Mouse (Mus musculus) myocyte (in vitro differentiated cells): ENCODE data around the gene Mpzl2. TPM values are rescaled to one million over a fixed set of nuclear protein-coding genes. Genes with fewer than 3 reads are reported as not detected.

Source experiments
- H3K27me3 ChIP-seq: one replicate; pipeline ENCODE4 v1.6.1; 2011; ENCODE audit not compliant: control insufficient read depth, insufficient read depth, insufficient read length
- H3K36me3 ChIP-seq: one replicate; pipeline ENCODE4 v1.6.1; 2011; ENCODE audit not compliant: control insufficient read depth, insufficient read depth
- H3K4me2 ChIP-seq: one replicate; pipeline ENCODE4 v1.6.1; 2011; ENCODE audit warnings: low read depth, control low read depth
- H3K4me3 ChIP-seq: one replicate; pipeline ENCODE4 v1.5.1; 2011; ENCODE audit warnings: mild to moderate bottlenecking, control low read depth, moderate library complexity
- H3K79me2 ChIP-seq: one replicate; pipeline ENCODE4 v1.6.1; 2011; ENCODE audit not compliant: control insufficient read depth, insufficient read depth
- H3ac ChIP-seq: one replicate; pipeline ENCODE4 v1.6.1; 2011; ENCODE audit not compliant: control insufficient read depth, insufficient read length
- CEBPB ChIP-seq: IDR thresholded peaks from 2 replicates; pipeline ENCODE4 v1.6.1; 2011; ENCODE audit warnings: mild to moderate bottlenecking, moderate library complexity; ENCODE audit not compliant: poor library complexity, insufficient read depth, severe bottlenecking
- E2F4 ChIP-seq: IDR thresholded peaks from one replicate; pipeline ENCODE4 v1.6.1; 2011; ENCODE audit warnings: mild to moderate bottlenecking, control low read depth, moderate library complexity; ENCODE audit not compliant: insufficient read depth
- MAX ChIP-seq: IDR thresholded peaks from one replicate; pipeline ENCODE4 v1.6.1; 2011; ENCODE audit warnings: low read depth, mild to moderate bottlenecking, control low read depth
- MYOD1 ChIP-seq, 3 experiments: IDR thresholded peaks; one replicate each; pipeline ENCODE4 v1.6.1; 2011; ENCODE audit warnings: control low read depth in 2 of 3, low read depth in 2 of 3, mild to moderate bottlenecking in 2 of 3, moderate library complexity in 1 of 3; ENCODE audit not compliant: insufficient read length in 2 of 3, control insufficient read depth in 1 of 3
- MYOG ChIP-seq, 3 experiments: IDR thresholded peaks; one replicate each; pipeline ENCODE4 v1.6.1; 2011; ENCODE audit warnings: control low read depth in 2 of 3, low read depth in 2 of 3, mild to moderate bottlenecking in 2 of 3; ENCODE audit not compliant: insufficient read length in 2 of 3, control insufficient read depth in 1 of 3, insufficient read depth in 1 of 3
- POLR2A ChIP-seq: IDR thresholded peaks from one replicate; pipeline ENCODE4 v1.6.1; 2011; ENCODE audit warnings: low read depth, mild to moderate bottlenecking, control low read depth, moderate library complexity; ENCODE audit not compliant: insufficient read length
- POLR2AphosphoS2 ChIP-seq: IDR thresholded peaks from one replicate; pipeline ENCODE4 v1.6.1; 2011; ENCODE audit warnings: low read depth, control low read depth; ENCODE audit not compliant: insufficient read length
- REST ChIP-seq: IDR thresholded peaks from one replicate; pipeline ENCODE4 v1.6.1; 2011; ENCODE audit warnings: mild to moderate bottlenecking, control low read depth, moderate library complexity; ENCODE audit not compliant: insufficient read depth, insufficient read length
- SRF ChIP-seq: IDR thresholded peaks from one replicate; pipeline ENCODE4 v1.6.1; 2011; ENCODE audit warnings: low read depth; ENCODE audit not compliant: control insufficient read depth, insufficient read length
- TCF12 ChIP-seq: IDR thresholded peaks from one replicate; pipeline ENCODE4 v1.6.1; 2011; ENCODE audit warnings: mild to moderate bottlenecking, control low read depth; ENCODE audit not compliant: poor library complexity, insufficient read depth, severe bottlenecking
- TCF3 ChIP-seq: IDR thresholded peaks from one replicate; pipeline ENCODE4 v1.6.1; 2011; ENCODE audit warnings: low read depth, control low read depth; ENCODE audit not compliant: insufficient read length
- USF1 ChIP-seq: IDR thresholded peaks from one replicate; pipeline ENCODE4 v1.6.1; 2011; ENCODE audit warnings: low read depth, mild to moderate bottlenecking, control low read depth, moderate library complexity
- polyA plus RNA-seq: library from polyadenylated mRNA; unstranded; fragments of >200 nt; fragmentation: generic; extraction: Trizol; gene quantifications from one replicate; pipeline ENCODE4 v1.2.1, GENCODE M21; 2012; ENCODE audit warnings: missing spikeins

The Mpzl2 gene
- not detected for polyA plus RNA-seq

DNA sequence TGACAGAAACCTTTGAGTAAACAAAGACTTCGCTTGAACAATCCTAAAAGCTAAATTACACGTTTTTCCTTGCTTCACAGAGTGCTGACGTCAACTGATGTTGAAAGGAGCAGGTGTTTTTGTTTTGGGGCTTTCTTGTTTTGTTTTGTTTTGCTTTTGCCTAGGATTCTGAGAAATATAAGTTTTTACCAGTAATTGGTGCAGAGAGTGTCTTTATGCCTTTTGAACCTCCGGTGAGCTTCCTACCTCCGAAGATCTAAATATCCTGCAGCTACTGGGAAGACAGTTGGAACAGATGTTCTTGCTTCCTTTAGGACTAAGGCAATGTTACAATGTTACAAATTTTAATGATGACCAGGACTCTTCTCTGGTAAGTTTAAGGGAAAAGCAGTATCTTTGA is at the start of gene Mpzl2:
Mpzl2 (plus strand) TSS at position 301 of the 400 bp plus-strand sequence.
- TF ChIP-seq POLR2AphosphoS2 (no peak), MYOG (IDR thresholded peaks at IDR 0.05; ENCODE audit: control insufficient read depth in 1 of 3, insufficient read depth in 1 of 3, insufficient read length in 2 of 3, low read depth in 2 of 3) (no peak), MAX (no peak), TCF12 (no peak), MYOD1 (IDR thresholded peaks at IDR 0.05; ENCODE audit: control insufficient read depth in 1 of 3, insufficient read length in 2 of 3, low read depth in 2 of 3) (no peak), CEBPB (no peak), POLR2A (no peak), USF1 (no peak)
- Histone ChIP-seq H3K27me3 (peaks cover 65% of the 10 kb centered on the region), H3K36me3 (no peaks in the 10 kb centered on the region), H3K79me2 (no peaks in the 10 kb centered on the region), H3K4me3 (no peak within 1 kb of the TSS), H3K4me2 (no peak within 1 kb of the TSS), H3ac (no peak within 1 kb of the TSS)

GRCm38 (mm10) chr9:44991821-44992220 is 47.8 kb upstream of the Mpzl2 start:
- Histone ChIP-seq H3K4me3 (no peak overlapping the region), H3K36me3 (no peaks in the 10 kb centered on the region), H3K4me2 (no peak overlapping the region), H3K27me3 (no peaks in the 10 kb centered on the region), H3ac (no peak overlapping the region), H3K79me2 (no peaks in the 10 kb centered on the region)
- no peak for TF ChIP-seq TCF3
- no peak for TF ChIP-seq USF1
- no peak for TF ChIP-seq POLR2A
- no peak for TF ChIP-seq TCF12
- no peak for TF ChIP-seq MAX
- TF ChIP-seq MYOD1 (IDR thresholded peaks at IDR 0.05; ENCODE audit: control insufficient read depth in 1 of 3, insufficient read length in 2 of 3, low read depth in 2 of 3), result no peak

DNA sequence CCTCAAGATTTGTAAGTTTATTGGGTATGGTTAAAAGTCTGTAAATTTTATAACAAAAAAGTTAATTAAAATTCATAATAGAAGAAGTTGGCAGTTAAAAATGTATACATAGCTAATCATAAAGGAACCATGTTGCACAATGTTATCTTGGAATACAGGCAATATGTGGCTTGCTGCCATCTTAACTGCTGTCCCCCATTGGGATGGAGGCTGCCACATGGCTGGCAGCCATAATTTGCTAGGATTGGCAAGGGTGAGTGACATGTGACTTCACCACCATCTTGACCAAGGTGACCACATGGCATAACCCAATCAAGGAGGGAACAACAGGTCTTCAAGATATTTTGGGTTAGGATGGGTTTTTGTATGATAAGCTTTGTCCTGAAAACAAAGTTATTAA is 47.3 kb upstream of the Mpzl2 start:
- Histone ChIP-seq H3K27me3 (no peaks in the 10 kb centered on the region), H3ac (no peak overlapping the region), H3K4me3 (no peak overlapping the region), H3K79me2 (no peaks in the 10 kb centered on the region), H3K4me2 (no peak overlapping the region), H3K36me3 (no peaks in the 10 kb centered on the region)
- TF ChIP-seq MYOD1 (IDR thresholded peaks at IDR 0.05; ENCODE audit: control insufficient read depth in 1 of 3, insufficient read length in 2 of 3, low read depth in 2 of 3) (no peak), MAX (no peak), USF1 (no peak), MYOG (IDR thresholded peaks at IDR 0.05; ENCODE audit: control insufficient read depth in 1 of 3, insufficient read depth in 1 of 3, insufficient read length in 2 of 3, low read depth in 2 of 3) (no peak), CEBPB (no peak), REST (no peak), POLR2A (no peak), TCF3 (no peak), POLR2AphosphoS2 (no peak), E2F4 (no peak), SRF (no peak), TCF12 (no peak)

GRCm38 (mm10) chr9:44993268-44993667 is 46.3 kb upstream of the Mpzl2 start:
- no peaks in the 10 kb centered on the region for H3K27me3 ChIP-seq
- H3K4me3 ChIP-seq, result no peak overlapping the region
- H3K36me3 ChIP-seq, result no peaks in the 10 kb centered on the region
- H3K79me2 ChIP-seq, result no peaks in the 10 kb centered on the region
- H3ac ChIP-seq, result no peak overlapping the region
- TF ChIP-seq E2F4 (no peak), USF1 (no peak), MAX (no peak), MYOG (IDR thresholded peaks at IDR 0.05; ENCODE audit: control insufficient read depth in 1 of 3, insufficient read depth in 1 of 3, insufficient read length in 2 of 3, low read depth in 2 of 3) (no peak), SRF (no peak), POLR2A (no peak), TCF3 (no peak), REST (no peak), MYOD1 (IDR thresholded peaks at IDR 0.05; ENCODE audit: control insufficient read depth in 1 of 3, insufficient read length in 2 of 3, low read depth in 2 of 3) (no peak), CEBPB (no peak), POLR2AphosphoS2 (no peak), TCF12 (no peak)
- no peak overlapping the region for H3K4me2 ChIP-seq

DNA sequence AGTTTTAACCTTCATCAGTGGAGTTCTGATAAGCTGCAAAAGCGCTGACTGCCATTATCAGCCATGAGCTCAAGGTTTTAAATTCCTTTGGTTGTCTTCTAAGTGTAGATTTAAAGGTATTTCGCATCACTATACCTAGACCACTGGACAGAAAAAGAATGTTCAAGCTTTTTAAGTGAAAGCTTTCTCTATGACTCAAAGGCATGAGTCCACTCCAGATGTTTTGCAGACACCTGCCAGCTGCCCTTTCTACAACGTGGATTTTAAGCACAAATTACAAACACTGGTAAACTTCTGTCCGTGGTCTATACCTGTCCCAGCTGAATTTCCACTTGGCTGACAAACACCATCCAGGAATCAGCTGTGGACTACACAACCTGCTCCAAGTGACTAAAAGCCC is 44.6 kb upstream of the Mpzl2 start:
- no peak for TF ChIP-seq TCF12
- no peak for TF ChIP-seq MYOG (IDR thresholded peaks at IDR 0.05; ENCODE audit: control insufficient read depth in 1 of 3, insufficient read depth in 1 of 3, insufficient read length in 2 of 3, low read depth in 2 of 3)
- TF ChIP-seq CEBPB, result no peak
- TF ChIP-seq SRF, result no peak
- TF ChIP-seq MAX, result no peak
- TF ChIP-seq E2F4, result no peak
- TF ChIP-seq REST, result no peak
- no peak for TF ChIP-seq POLR2A
- TF ChIP-seq MYOD1 (IDR thresholded peaks at IDR 0.05; ENCODE audit: control insufficient read depth in 1 of 3, insufficient read length in 2 of 3, low read depth in 2 of 3), result no peak
- TF ChIP-seq USF1, result no peak
- no peak for TF ChIP-seq POLR2AphosphoS2
- no peak overlapping the region for H3K4me3 ChIP-seq

More for the DNA sequence above, 44.6 kb upstream of the Mpzl2 start:
- H3K27me3 ChIP-seq, result no peaks in the 10 kb centered on the region
- H3ac ChIP-seq, result no peak overlapping the region
- no peaks in the 10 kb centered on the region for H3K36me3 ChIP-seq
- no peaks in the 10 kb centered on the region for H3K79me2 ChIP-seq
- H3K4me2 ChIP-seq, result no peak overlapping the region
